Mouse (Mus musculus) left cerebral cortex, adult 8-10 months (tissue): ENCODE results near the gene Olfr1086. TPM values are rescaled to one million over a fixed set of nuclear protein-coding genes. Genes with fewer than 3 reads are reported as not detected.
"Not testable (repeated sequence)": the region's sequence is repeated elsewhere in the genome, so short reads cannot be mapped to it uniquely, and the experiment has no call there.

Source experiments
- DNase-seq, 2 experiments: peaks; one replicate each; pipeline ENCODE4 v3.0.0; 2022; ENCODE audit warnings: low spot score in 2 of 2
- total RNA-seq, 4 experiments: library from RNA; stranded (reverse); gene quantifications; 2 replicates each; pipeline ENCODE4 v1.2.4; 2022

Gene Olfr1086
- total RNA-seq, result not detected

DNA sequence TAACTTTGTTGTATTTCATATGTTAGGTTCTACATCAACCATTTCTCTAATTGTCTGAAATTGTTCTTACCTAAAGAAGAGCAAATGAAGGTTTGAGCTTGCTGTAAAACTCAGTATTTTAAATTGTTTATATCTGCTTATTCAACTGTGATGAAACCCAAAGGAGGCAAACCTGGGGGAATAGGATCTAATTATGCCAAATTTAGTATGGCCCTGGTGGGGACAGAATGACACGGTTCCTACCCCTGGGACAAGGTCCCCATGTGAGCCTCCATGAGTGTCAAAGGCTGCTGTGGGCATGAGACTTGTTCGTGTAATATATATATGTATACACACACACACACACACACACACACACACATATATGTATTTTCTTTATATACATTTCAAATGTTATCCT, at the start of gene Olfr1086:
Gene Olfr1086 (minus strand): TSS at position 101 of the 400 bp plus-strand sequence.
- DNase-seq, result no peak

DNA sequence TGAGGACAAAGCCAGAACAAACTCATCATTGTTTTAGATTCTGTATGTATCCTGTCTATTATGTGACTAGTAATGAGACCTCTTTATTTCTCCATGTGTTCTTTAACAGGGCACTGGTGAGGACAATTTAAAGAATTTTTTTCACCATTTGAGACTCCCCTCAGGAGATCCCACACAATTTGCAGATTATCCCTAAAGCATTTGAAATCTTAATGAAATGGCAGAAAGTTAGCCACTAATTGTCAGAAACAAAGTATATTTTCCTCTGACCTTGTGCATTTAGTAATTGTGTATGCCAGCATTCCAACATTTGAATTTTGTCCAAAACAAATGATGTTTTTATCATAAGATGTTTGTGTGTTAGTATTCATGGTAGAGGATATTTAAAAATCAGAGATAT, 18.4 kb upstream of the Olfr1086 start, which contains the start of gene Olfr1087:
Gene Olfr1087 (minus strand): TSS at position 101 of the 400 bp plus-strand sequence.
- DNase-seq, result no peak

DNA sequence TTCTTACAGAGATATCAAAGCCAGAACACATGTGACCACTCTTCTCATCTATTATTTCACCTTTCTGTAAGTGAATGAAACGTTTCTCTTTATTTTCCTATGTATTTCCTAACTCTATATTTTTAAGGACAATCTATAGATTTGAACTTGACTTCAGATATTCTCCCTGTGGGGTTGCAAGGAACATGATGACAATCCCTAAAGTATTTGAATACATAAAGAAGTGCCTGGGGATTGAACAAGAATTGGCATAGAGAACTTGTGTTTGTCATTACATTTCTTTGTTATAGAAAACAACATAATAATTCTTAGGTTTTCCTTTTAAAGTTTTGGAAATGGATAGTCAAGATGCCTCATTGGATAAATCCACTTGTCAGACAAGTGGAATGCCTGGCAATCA, 18.0 kb downstream of the Olfr1086 start, which contains the start of gene Olfr1085:
Gene Olfr1085 (minus strand): TSS at position 101 of the 400 bp plus-strand sequence.
- DNase-seq, result no peak

DNA sequence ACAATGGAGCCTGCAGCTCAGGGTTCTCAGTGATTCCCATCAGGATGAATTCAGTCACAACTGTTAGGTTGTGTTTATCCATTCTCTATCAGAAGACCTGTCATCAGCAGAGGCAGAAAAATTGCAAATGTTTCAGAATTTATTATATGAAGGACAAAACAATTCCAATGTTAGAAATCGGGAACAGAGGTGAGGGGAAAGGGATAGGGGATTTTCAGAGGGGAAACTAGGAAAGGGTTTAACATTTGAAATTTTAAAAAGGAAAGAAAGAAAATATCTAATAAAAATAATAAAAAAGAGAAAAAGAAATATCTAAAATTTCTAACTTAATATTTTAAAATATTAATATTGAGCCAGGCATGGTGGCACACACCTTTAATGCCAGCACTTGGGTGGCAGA, 40.3 kb downstream of the Olfr1086 start, which contains the start of gene Olfr1084:
Gene Olfr1084 (minus strand): TSS at position 101 of the 400 bp plus-strand sequence.
- not testable (repeated sequence) for DNase-seq

Other genes with a start within 250 kb of the Olfr1086 start
- not detected for gene Olfr1065, start 229.5 kb downstream of the Olfr1086 start, total RNA-seq
- not detected for gene Olfr1066, start 223.8 kb downstream of the Olfr1086 start, total RNA-seq
- not detected for gene Olfr228, start 192.7 kb downstream of the Olfr1086 start, total RNA-seq
- gene Olfr1076, start 171.6 kb downstream of the Olfr1086 start, total RNA-seq, result not detected
- not detected for gene Olfr1079, start 137.6 kb downstream of the Olfr1086 start, total RNA-seq
- gene Olfr1080, start 121.9 kb downstream of the Olfr1086 start, total RNA-seq, result not detected
- gene Olfr1082, start 81.1 kb downstream of the Olfr1086 start, total RNA-seq, result not detected
- not detected for gene Olfr1084, start 40.4 kb downstream of the Olfr1086 start, total RNA-seq
- gene Olfr1085, start 18.1 kb downstream of the Olfr1086 start, total RNA-seq, result not detected
- not detected for gene Olfr1087, start 18.3 kb upstream of the Olfr1086 start, total RNA-seq
- gene Olfr1089, start 53.6 kb upstream of the Olfr1086 start, total RNA-seq, result not detected
- not detected for gene Olfr1090, start 78.9 kb upstream of the Olfr1086 start, total RNA-seq
- not detected for gene Olfr1093, start 102.4 kb upstream of the Olfr1086 start, total RNA-seq
- gene Olfr141, start 129.9 kb upstream of the Olfr1086 start, total RNA-seq, result not detected
- gene Olfr1094, start 144.6 kb upstream of the Olfr1086 start, total RNA-seq, result not detected
- gene Olfr1095, start 171.6 kb upstream of the Olfr1086 start, total RNA-seq, result not detected
- not detected for gene Gm13723, start 194.7 kb upstream of the Olfr1086 start, total RNA-seq
- not detected for gene Olfr1097, start 212.1 kb upstream of the Olfr1086 start, total RNA-seq
- gene Olfr1098, start 244.5 kb upstream of the Olfr1086 start, total RNA-seq, result not detected